Mouse (Mus musculus): ENCODE measurements around the gene Srsf2.
A peak's percentile ranks its signal among the peaks of the same experiment; 100 is the strongest.

- no peak for TF ChIP-seq HCFC1 (IDR thresholded peaks at IDR 0.05; ENCODE audit: borderline replicate concordance, insufficient read depth, low read length)
- TF ChIP-seq ZNF384 (IDR thresholded peaks at IDR 0.05; ENCODE audit: low read depth, low read length): peak; percentile 13; the same call in 1 of the 2 replicates
- TF ChIP-seq MAFK (IDR thresholded peaks at IDR 0.05; ENCODE audit: insufficient read depth, low read depth, low read length): no peak
- no peak for TF ChIP-seq ZC3H11A (IDR thresholded peaks at IDR 0.05; ENCODE audit: borderline replicate concordance, low read depth, low read length)
Observed at GRCm38 (mm10) chr11:116850833-116851477, 1.9 kb downstream of the Srsf2 start.

Data from ES-E14 (cell line).